Mouse (Mus musculus) right cerebral cortex, postnatal 36 days (tissue): ENCODE data around the gene Spc24.
A peak's percentile ranks its signal among the peaks of the same experiment; 100 is the strongest.
"Not testable (repeated sequence)": the region's sequence is repeated elsewhere in the genome, so short reads cannot be mapped to it uniquely, and the experiment has no call there.

Source experiments
- DNase-seq, 2 experiments: peaks; one replicate each; pipeline ENCODE4 v3.0.0; 2022; ENCODE audit warnings: low spot score in 2 of 2, mixed read lengths in 1 of 2

The Spc24 gene

DNA sequence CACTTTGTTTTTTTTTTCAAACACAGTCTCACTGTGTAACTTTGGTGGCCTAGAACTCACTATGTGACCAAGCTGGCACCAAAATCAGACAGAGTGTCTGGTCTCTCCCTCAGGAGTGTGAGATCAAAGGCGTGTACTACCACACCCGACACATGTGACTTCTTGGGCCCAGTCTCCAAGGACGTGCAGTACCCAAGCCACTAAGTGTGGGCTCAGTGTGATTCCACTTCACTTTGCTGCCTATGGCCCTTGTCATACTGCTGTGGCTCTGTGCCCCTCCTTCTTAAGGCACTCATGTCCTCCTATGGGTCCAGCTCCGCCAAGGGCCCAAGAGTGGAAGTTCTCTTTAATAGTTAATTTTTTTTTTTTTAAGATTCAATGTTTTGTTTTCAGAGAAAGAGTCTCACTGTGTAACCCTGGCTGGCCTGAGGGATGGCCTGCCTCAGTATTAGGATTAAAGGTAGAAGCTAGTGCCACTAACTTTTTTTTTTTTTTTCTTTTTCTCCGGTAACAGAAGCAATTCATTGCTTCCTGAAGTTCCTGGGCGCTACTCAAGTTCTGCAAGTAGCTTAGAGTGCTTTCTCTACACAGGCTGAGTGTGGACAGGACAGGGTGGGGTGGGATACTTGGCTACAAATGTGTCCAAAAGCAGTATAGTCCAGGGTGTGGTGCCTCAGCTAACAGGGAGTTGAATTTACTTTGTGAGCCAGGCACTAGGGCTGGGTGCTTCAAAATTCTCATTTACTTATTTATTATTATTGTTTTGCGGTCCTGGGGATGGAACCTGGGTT lies 24.6 kb upstream of the Spc24 start:
- DNase-seq = no peak

DNA sequence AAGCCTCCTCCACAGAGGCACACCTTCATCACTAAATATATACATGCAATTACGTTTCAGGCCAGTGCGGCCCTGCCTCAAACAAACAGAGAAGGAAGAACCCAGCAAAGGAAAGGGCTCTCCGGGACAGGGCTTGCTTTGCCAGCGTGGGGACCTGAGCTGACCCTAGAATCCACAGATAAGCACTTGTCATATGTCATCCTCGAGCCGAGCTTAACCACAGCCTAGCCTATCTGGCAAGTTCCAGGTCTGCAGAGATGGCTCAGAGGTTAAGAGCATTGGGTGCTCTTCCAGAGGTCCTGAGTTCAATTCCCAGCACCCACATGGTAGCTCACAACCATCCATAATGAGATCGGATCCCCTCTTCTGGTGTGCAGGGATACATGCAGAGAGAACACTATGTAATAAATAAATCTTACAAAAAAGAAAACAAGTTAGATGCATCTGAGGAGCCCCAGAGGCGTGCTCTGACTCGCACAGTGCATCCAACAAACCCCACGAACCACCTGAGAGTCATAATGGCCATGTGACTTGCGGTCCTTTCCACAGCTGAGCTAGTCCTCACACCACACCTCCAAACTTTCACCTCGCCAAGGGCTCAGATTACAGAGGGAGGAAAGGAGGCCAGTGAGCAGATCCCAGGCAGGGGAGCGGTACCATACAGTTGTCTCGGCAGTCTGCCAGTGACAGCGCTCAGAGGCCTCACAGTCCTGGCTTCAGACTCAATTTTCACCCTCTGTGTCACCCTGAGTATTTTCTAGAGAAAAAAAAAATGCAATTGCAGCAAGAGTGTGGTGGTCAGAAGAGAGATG lies 21.8 kb upstream of the Spc24 start:
- no peak for DNase-seq

- DNase-seq = no peak
Measured at GRCm38 (mm10) chr9:21777726-21778125, 17.6 kb upstream of the Spc24 start.

DNA sequence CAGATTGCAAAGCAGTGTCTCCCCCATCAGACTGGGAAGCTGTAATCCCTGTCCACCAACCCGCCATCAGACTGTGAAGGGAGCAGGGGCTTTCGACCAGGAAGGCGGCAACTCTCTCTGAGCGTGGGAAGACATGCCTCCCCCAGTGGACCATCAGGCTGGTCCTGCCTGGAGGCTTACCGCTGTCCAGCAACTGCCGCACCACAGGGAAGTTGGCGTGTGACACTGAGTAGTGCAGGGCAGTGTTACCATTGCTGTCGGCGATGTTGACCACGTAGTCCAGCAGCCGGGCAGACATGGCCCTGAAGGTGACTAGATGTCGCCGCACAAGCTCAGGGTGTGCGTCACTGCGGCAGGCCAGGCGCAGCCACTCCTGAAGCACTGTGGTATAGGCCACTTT lies 14.2 kb upstream of the Spc24 start:
- no peak for DNase-seq

DNA sequence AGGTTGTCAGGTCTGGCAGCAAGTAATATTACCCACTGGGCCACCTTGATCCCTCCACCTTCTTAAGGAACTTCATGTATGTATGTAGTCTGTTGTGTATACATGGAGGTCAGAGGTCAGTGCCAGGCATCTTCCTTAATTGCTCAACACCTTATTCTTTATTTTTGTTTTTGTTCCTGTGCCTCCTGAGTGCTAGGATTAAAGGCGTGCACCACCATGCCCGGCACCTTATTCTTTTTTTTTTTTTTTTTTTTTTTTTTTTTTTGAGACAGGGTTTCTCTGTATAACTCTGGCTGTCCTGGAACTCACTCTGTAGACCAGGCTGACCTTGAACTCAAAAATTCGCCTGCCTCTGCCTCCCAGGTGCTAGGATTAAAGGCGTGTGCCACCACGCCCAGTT lies 13.3 kb upstream of the Spc24 start:
- not testable (repeated sequence) for DNase-seq

- no peak for DNase-seq
Measured at GRCm38 (mm10) chr9:21769558-21770183, 9.6 kb upstream of the Spc24 start.

DNA sequence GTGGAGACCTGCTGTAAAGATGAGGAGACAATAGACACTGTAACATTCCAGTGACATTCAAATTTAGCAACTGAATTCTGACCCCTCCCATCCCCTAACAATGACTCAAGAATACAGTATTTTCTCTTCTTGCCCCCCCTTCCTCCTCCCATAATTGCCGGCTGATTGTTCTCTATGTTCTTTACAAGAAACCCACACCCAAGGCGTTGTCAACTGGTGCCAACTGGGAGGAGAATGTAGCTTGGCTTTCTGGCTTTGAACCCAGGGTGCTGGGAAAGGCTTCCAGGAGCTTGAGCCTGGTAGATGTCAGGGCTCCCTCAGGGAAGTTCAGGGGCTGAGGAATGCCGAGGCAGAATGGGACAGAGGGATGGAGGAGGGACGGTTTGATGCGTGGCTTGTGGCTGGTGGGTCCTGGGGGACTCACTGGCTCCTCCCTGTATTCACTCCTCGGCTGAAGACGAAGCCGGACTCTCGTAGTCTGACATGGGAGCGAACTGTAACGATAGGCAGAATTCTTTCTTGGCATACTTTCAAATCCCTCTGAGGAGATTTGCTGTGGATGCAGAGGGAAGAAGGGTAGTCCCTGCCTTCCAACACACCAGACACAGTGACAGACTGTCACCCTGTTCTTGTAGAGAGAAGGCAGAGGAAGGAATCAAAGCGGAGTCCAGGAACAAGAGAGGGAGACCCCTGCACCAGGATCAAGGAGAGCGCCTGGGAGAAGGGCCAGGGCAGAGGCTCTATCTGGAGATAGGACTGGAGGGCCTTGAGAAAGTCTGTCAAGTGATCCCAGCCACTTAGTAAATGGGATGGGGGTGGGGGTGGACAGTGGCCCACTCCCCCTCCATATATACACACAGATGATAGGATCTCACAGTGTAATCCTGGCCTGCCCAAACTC lies 8.7 kb upstream of the Spc24 start:
- no peak for DNase-seq

GRCm38 (mm10) chr9:21767896-21768295 lies 7.8 kb upstream of the Spc24 start:
- no peak for DNase-seq

DNA sequence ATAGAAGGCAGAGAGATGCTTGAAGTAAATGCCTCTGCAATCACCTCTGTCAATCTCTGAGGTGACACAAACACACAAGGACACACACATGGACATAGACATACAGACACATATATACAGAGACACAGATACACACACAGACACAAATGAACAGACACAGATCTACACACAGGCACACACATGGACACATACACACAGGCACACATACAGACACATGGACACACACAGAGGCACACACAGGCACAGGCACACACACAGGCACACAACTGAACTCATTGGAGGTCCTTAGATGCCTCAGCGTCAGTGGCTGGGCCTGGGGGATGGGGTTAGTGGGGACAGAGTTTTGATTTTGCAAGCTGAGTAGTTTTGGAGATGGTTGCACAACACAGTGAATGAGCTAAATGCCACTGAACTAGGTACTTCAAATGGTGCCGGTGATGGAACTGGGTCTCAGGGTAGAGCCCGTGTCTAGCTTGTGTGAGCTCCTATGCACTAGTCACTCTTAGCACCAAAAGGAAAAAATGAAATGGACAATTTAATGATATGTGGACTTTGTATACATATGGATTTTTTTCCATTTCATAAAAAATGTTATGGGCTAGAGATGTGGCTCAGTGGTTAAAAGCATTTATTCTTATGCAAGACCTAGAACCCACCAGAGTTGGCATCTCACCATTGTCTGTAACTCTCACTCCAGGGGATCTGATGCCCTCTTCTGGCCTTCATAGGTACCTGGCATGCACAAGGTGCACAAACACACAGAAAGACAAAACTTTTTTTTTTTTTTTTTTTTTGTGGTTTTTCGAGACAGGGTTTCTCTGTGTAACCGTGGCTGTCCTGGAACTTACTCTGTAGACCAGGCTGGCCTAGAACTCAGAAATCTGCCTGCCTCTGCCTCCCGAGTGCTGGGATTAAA lies 4.2 kb upstream of the Spc24 start:
- DNase-seq = no peak

DNA sequence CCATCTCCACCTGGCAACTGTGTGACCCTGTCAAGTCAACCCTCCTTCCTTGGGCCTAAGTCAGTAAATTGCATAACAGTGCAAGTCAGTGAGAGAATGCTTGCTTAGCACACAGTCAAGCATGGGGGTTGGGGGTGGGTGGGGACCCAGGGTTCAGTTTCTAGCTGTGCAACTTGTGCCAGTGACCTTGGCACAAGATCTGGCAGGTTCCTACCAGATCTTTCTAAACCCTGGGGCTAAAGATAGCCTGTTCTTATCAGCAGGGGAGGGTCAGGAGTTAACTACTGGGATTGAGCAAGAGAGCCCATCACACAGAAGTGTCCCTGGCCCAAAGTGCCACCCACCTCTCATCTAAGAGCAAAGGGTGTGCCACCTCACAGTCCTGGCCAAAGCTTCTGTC lies 2.0 kb upstream of the Spc24 start:
- DNase-seq = no peak

- DNase-seq = no peak
Measured at GRCm38 (mm10) chr9:21759718-21760117, 385 bp downstream of the Spc24 start.

GRCm38 (mm10) chr9:21758576-21759529 lies 1.2 kb downstream of the Spc24 start:
- no peak for DNase-seq

DNA sequence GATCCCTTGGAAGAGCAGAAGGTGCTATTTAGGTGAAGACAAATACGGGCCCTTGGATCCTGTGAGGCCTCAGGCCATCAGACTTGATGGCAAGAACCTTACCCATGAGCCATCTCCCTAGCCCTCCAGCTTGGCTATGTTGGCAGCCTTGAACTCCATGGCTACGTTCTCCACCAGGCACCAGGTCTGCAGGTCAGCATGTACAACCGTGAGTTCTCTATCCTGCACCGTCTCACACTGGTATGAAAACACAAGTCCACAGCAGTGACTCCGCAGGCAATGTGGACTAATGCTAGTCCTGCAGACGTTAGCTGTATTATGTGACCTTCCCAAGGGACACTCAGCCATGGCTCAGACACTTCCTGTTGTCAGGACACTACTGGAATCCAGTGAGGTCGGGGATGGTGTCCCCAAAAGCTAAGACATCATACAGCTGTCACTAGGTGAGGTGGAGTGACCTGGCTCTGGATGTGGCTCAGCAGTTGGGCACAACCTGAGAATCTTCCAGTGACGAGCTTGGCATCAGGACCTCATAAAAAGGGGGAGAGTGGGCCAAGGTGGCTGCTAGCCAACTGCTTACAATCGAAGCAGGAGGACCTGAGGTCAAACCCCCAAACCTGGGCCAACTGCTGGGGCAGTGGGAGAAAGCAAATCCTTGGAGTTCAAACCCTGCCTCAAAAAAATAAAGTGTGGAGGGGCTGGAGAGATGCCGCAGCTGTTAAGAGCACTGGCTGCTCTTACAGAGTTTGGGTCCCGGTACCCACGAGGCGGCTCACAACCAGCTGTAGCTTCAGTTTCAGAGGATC lies 5.4 kb downstream of the Spc24 start:
- DNase-seq = no peak

- no peak for DNase-seq
Measured at GRCm38 (mm10) chr9:21754003-21754402, 6.1 kb downstream of the Spc24 start.

DNA sequence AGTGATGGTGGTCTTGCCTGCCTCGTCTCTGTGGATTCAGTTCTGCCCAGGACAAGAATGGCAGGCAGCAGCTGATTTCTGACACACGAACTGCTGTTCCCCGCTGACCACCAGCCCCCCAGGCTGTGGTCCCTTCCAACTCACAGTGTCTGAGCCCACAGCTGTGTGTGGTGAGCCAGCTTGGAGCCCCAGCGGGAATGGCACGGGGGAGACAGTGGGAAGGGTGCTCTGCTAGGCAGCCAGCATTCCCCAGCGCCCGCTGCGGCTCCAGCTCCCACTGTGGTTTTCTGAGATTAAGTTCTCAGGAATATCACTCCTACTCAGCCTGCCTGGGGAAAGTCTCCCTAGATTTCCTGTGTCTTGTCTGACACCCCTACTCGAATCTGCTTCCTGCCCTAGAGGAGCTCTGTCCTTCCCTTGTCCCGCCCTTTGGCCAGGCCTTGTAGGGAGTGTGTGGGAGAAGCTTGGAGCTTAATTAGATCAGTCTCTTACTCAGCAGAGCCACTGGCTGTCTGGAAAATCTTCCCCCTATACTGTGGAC lies 7.8 kb downstream of the Spc24 start:
- peak in 1 of 2 experiments; percentile 51 for DNase-seq

DNA sequence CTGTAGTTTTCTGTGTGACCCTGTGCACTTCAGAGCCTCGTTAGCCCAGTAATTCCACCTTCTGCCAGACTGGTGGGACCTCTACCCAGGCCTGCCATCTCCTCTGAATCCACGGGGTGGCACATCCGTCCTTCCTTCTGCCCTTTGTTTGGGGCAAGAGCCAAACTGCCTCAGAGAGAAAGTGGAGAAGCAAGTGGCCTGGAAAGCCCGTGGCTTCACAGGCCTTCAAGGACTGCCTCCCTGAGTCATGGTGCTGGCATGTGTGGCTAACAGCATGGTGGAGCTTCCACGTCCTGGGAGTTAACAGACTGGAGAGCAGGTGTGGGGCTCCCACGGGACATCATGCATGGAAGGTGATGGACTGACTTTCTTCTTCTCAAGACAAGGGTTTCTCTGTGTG lies 8.8 kb downstream of the Spc24 start:
- DNase-seq = no peak

DNA sequence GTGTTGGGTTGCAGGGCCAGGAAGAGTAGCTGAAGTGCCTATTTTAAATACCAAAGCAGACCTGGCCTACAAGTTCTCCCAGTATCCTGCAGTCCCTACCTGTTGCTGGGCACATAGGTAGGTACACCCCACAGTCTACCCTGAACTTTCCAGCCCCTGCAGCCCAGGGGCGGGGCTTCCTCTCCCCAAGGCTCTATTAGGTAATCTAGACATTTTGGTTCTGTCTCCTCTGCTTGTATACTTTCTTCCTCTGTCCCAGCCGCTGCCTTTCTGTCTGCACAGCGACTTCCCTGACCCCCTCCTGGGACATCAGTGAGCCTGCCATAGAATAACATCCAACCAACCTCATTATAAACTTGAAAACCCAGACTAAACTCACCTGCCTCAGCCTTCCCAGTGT lies 9.7 kb downstream of the Spc24 start:
- no peak for DNase-seq
